Mouse (Mus musculus): Measurements from ENCODE around the gene Lifr. TPM values are rescaled to one million over a fixed set of nuclear protein-coding genes. Genes with fewer than 3 reads are reported as not detected.

Lifr gene
- total and polyA plus RNA-seq, 2 experiments from 2014 or later: 12.2 to 28.0 TPM

- DNase-seq (ENCODE audit: low spot score) (no peak), ATAC-seq (ENCODE audit: low FRiP score) (no peak)
- H3K9ac ChIP-seq (replicated peaks; ENCODE audit: low read length, poor library complexity, severe bottlenecking): no peak overlapping the region
- no peak overlapping the region for H3K27ac ChIP-seq (ENCODE audit: low read depth, low read length)
- H3K4me3 ChIP-seq (ENCODE audit: low read depth, low read length): no peak overlapping the region
- TF ChIP-seq CTCF (IDR thresholded peaks at IDR 0.05): no peak
- H3K9me3 ChIP-seq (ENCODE audit: low read length): no peaks in the 10 kb centered on the region
- H3K4me1 ChIP-seq (ENCODE audit: insufficient read depth, low read length): no peaks in the 10 kb centered on the region
- H3K27me3 ChIP-seq (ENCODE audit: insufficient read depth, low read length): no peaks in the 10 kb centered on the region
- H3K36me3 ChIP-seq (ENCODE audit: insufficient read depth, low read length): no peaks in the 10 kb centered on the region
- no peak overlapping the region for H3K4me2 ChIP-seq (ENCODE audit: low read depth, low read length, poor library complexity, severe bottlenecking)
- 31% methylated on average over 8 of the region's 8 CpGs for WGBS
These were observed 5.5 kb upstream of the Lifr start for GRCm38 (mm10) chr15:7084780-7085497.

- Histone ChIP-seq H3K4me1 (ENCODE audit: insufficient read depth, low read length) (no peaks in the 10 kb centered on the region), H3K9me3 (ENCODE audit: low read length) (no peaks in the 10 kb centered on the region), H3K27ac (ENCODE audit: low read depth, low read length) (no peak overlapping the region), H3K4me3 (ENCODE audit: low read depth, low read length) (no peak overlapping the region), H3K4me2 (ENCODE audit: low read depth, low read length, poor library complexity, severe bottlenecking) (no peak overlapping the region), H3K36me3 (ENCODE audit: insufficient read depth, low read length) (no peaks in the 10 kb centered on the region), H3K27me3 (ENCODE audit: insufficient read depth, low read length) (no peaks in the 10 kb centered on the region), H3K9ac (replicated peaks; ENCODE audit: low read length, poor library complexity, severe bottlenecking) (no peak overlapping the region)
- ATAC-seq (ENCODE audit: low FRiP score) (no peak), DNase-seq (ENCODE audit: low spot score) (no peak)
- WGBS: 42% methylated on average over 2 of the region's 2 CpGs
- no peak for TF ChIP-seq CTCF (IDR thresholded peaks at IDR 0.05)
These were observed 1.7 kb upstream of the Lifr start for GRCm38 (mm10) chr15:7088691-7089090.

- H3K4me1 ChIP-seq (ENCODE audit: insufficient read depth, low read length): no peaks in the 10 kb centered on the region
- WGBS: 54% methylated on average over 8 of the region's 8 CpGs
- H3K27me3 ChIP-seq (ENCODE audit: insufficient read depth, low read length): no peaks in the 10 kb centered on the region
- H3K4me3 ChIP-seq (ENCODE audit: low read depth, low read length): no peak overlapping the region
- TF ChIP-seq CTCF (IDR thresholded peaks at IDR 0.05): no peak
- DNase-seq (ENCODE audit: low spot score) (no peak), ATAC-seq (ENCODE audit: low FRiP score) (no peak)
- no peak overlapping the region for H3K9ac ChIP-seq (replicated peaks; ENCODE audit: low read length, poor library complexity, severe bottlenecking)
- H3K4me2 ChIP-seq (ENCODE audit: low read depth, low read length, poor library complexity, severe bottlenecking): no peak overlapping the region
- no peaks in the 10 kb centered on the region for H3K9me3 ChIP-seq (ENCODE audit: low read length)
- H3K36me3 ChIP-seq (ENCODE audit: insufficient read depth, low read length): no peaks in the 10 kb centered on the region
- H3K27ac ChIP-seq (ENCODE audit: low read depth, low read length): no peak overlapping the region
These were observed 1.9 kb downstream of the Lifr start for GRCm38 (mm10) chr15:7092321-7092720.

- WGBS: 86% methylated on average over 1 of the region's 1 CpGs
- Histone ChIP-seq H3K27me3 (ENCODE audit: insufficient read depth, low read length) (no peaks in the 10 kb centered on the region), H3K9ac (replicated peaks; ENCODE audit: low read length, poor library complexity, severe bottlenecking) (no peak overlapping the region), H3K4me2 (ENCODE audit: low read depth, low read length, poor library complexity, severe bottlenecking) (no peak overlapping the region), H3K9me3 (ENCODE audit: low read length) (no peaks in the 10 kb centered on the region), H3K4me3 (ENCODE audit: low read depth, low read length) (no peak overlapping the region), H3K27ac (ENCODE audit: low read depth, low read length) (no peak overlapping the region), H3K4me1 (ENCODE audit: insufficient read depth, low read length) (no peaks in the 10 kb centered on the region), H3K36me3 (ENCODE audit: insufficient read depth, low read length) (no peaks in the 10 kb centered on the region)
- no peak for DNase-seq (ENCODE audit: low spot score)
- ATAC-seq (ENCODE audit: low FRiP score): no peak
- no peak for TF ChIP-seq CTCF (IDR thresholded peaks at IDR 0.05)
These were observed 9.0 kb downstream of the Lifr start for GRCm38 (mm10) chr15:7099406-7099805.

- no peak for ATAC-seq (ENCODE audit: low FRiP score)
- no peak overlapping the region for H3K4me3 ChIP-seq (ENCODE audit: low read depth, low read length)
- no peaks in the 10 kb centered on the region for H3K9me3 ChIP-seq (ENCODE audit: low read length)
- no peak for TF ChIP-seq CTCF (IDR thresholded peaks at IDR 0.05)
- no peak overlapping the region for H3K4me2 ChIP-seq (ENCODE audit: low read depth, low read length, poor library complexity, severe bottlenecking)
- H3K27me3 ChIP-seq (ENCODE audit: insufficient read depth, low read length): no peaks in the 10 kb centered on the region
- no peak for DNase-seq (ENCODE audit: low spot score)
- no peak overlapping the region for H3K27ac ChIP-seq (ENCODE audit: low read depth, low read length)
- 91% methylated on average over 6 of the region's 6 CpGs for whole genome bisulfite sequencing
- no peaks in the 10 kb centered on the region for H3K4me1 ChIP-seq (ENCODE audit: insufficient read depth, low read length)
- H3K36me3 ChIP-seq (ENCODE audit: insufficient read depth, low read length): no peaks in the 10 kb centered on the region
- no peak overlapping the region for H3K9ac ChIP-seq (replicated peaks; ENCODE audit: low read length, poor library complexity, severe bottlenecking)
These were observed 9.8 kb downstream of the Lifr start for GRCm38 (mm10) chr15:7100226-7100625.

GRCm38 (mm10) chr15:7103051-7103450 is 12.6 kb downstream of the Lifr start:
- Histone ChIP-seq H3K27me3 (ENCODE audit: insufficient read depth, low read length) (no peaks in the 10 kb centered on the region), H3K9me3 (ENCODE audit: low read length) (no peaks in the 10 kb centered on the region), H3K27ac (ENCODE audit: low read depth, low read length) (no peak overlapping the region), H3K36me3 (ENCODE audit: insufficient read depth, low read length) (no peaks in the 10 kb centered on the region), H3K9ac (replicated peaks; ENCODE audit: low read length, poor library complexity, severe bottlenecking) (no peak overlapping the region), H3K4me2 (ENCODE audit: low read depth, low read length, poor library complexity, severe bottlenecking) (no peak overlapping the region), H3K4me1 (ENCODE audit: insufficient read depth, low read length) (no peaks in the 10 kb centered on the region), H3K4me3 (ENCODE audit: low read depth, low read length) (no peak overlapping the region)
- no peak for TF ChIP-seq CTCF (IDR thresholded peaks at IDR 0.05)
- 89% methylated on average over 2 of the region's 2 CpGs for WGBS
- DNase-seq (ENCODE audit: low spot score) (no peak), ATAC-seq (ENCODE audit: low FRiP score) (no peak)

All from midbrain, postnatal 0 days (tissue).